Mouse (Mus musculus) lung, embryonic 16.5 days (tissue): ENCODE measurements around the gene Itga9. TPM values are rescaled to one million over a fixed set of nuclear protein-coding genes. Genes with fewer than 3 reads are reported as not detected.
A peak's percentile ranks its signal among the peaks of the same experiment; 100 is the strongest.
"Not testable (repeated sequence)": the region's sequence is repeated elsewhere in the genome, so short reads cannot be mapped to it uniquely, and the experiment has no call there.

ENCODE experiments used
- ATAC-seq: fragments of 200-750 bp; cut with Nextera tagmentation; 2 replicates; pipeline ENCODE4 v1.8.0; 2017; ENCODE audit warnings: low read depth, mild to moderate bottlenecking, moderate library complexity
- H3K27ac ChIP-seq: fragments of 300-500 bp; sonication (generic); 2 replicates; pipeline ENCODE4 v1.5.1; 2014; ENCODE audit warnings: mild to moderate bottlenecking, control low read depth, low read length
- H3K27me3 ChIP-seq: fragments of 300-500 bp; sonication (generic); 2 replicates; pipeline ENCODE4 v1.6.1; 2014; ENCODE audit warnings: low read depth, low read length, mixed read lengths; ENCODE audit not compliant: control insufficient read depth, insufficient read depth
- H3K36me3 ChIP-seq: fragments of 300-500 bp; sonication (generic); 2 replicates; pipeline ENCODE4 v1.6.1; 2014; ENCODE audit warnings: low read length; ENCODE audit not compliant: control insufficient read depth, insufficient read depth
- H3K4me1 ChIP-seq: fragments of 300-500 bp; sonication (generic); replicated peaks from 2 replicates; pipeline ENCODE4 v1.6.1; 2014; ENCODE audit warnings: low read length, mixed read lengths; ENCODE audit not compliant: control insufficient read depth, insufficient read depth
- H3K4me2 ChIP-seq: fragments of 300-500 bp; sonication (generic); 2 replicates; pipeline ENCODE4 v1.6.1; 2014; ENCODE audit warnings: low read depth, low read length, control low read depth
- H3K4me3 ChIP-seq: fragments of 300-500 bp; sonication (generic); 2 replicates; pipeline ENCODE4 v1.5.1; 2014; ENCODE audit warnings: mild to moderate bottlenecking, low read length, control low read depth
- H3K9ac ChIP-seq: fragments of 300-500 bp; sonication (generic); 2 replicates; pipeline ENCODE4 v1.6.1; 2014; ENCODE audit warnings: low read length, control low read depth
- H3K9me3 ChIP-seq: fragments of 300-500 bp; sonication (generic); 2 replicates; pipeline ENCODE4 v1.6.1; 2016; ENCODE audit warnings: low read length; ENCODE audit not compliant: control insufficient read depth
- WGBS: fragments of 180-500 bp; shearing (Covaris S2); extraction: QIAGEN DNeasy Blood & Tissue Kit; methylation state at CpG from one replicate; pipeline ENCODE4 v1.1.7; 2014; 5-methylcytosine and 5-hydroxymethylcytosine counted together
- polyA plus RNA-seq: library from polyadenylated mRNA; unstranded; fragments of >200 nt; fragmentation: Nextera tagmentation; extraction: Ambion mirVana; gene quantifications from 2 replicates; pipeline ENCODE4 v1.2.1, GENCODE M21; 2015

Itga9 gene
- polyA plus RNA-seq, 1 experiment from 2014 or later: 6.0 TPM

DNA sequence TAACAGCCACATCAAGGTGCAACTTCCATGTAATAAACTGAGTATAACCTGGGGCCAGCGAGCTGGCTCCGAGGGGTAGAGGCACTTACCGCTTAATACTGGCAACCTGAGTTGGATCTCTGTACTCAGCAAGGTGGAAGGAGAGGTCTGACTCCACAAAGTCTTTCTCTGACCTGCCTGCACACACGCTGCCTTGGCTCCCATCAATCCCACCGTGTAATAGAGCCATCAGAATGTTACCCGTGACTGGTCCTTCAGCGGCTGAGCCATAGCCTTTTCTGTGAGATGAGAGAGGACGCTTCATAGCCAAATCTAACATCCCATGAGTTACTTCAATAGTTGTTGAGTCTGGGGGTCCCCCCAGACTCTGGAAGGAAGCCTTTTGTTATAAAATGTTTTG lies 13.0 kb upstream of the Itga9 start:
- Histone ChIP-seq H3K9ac (no peak overlapping the region), H3K9me3 (no peaks in the 10 kb centered on the region), H3K36me3 (no peaks in the 10 kb centered on the region), H3K4me2 (no peak overlapping the region), H3K27ac (no peak overlapping the region), H3K4me1 (0 out of 2 replicates have a peak, but pooled peaks cover 3% of the 10 kb centered on the region), H3K4me3 (no peak overlapping the region), H3K27me3 (no peaks in the 10 kb centered on the region)
- no peak for ATAC-seq
- 79% methylated on average over 8 of the region's 8 CpGs for WGBS

GRCm38 (mm10) chr9:118596767-118597166 lies 9.7 kb upstream of the Itga9 start:
- whole genome bisulfite sequencing: 56% methylated on average over 7 of the region's 7 CpGs
- Histone ChIP-seq H3K27me3 (no peaks in the 10 kb centered on the region), H3K9me3 (no peaks in the 10 kb centered on the region), H3K4me2 (no peak overlapping the region), H3K4me3 (no peak overlapping the region), H3K36me3 (no peaks in the 10 kb centered on the region), H3K9ac (no peak overlapping the region), H3K4me1 (0 out of 2 replicates have a peak, but pooled peaks cover 3% of the 10 kb centered on the region), H3K27ac (no peak overlapping the region)
- ATAC-seq: no peak

GRCm38 (mm10) chr9:118600393-118600792 lies 6.1 kb upstream of the Itga9 start:
- H3K36me3 ChIP-seq, H3K4me2 ChIP-seq, H3K27me3 ChIP-seq, H3K4me3 ChIP-seq, H3K9me3 ChIP-seq, H3K9ac ChIP-seq, H3K27ac ChIP-seq, H3K4me1 ChIP-seq, ATAC-seq: not testable (repeated sequence)
- WGBS: 51% methylated on average over 2 of the region's 3 CpGs

- peaks cover 5% of the 10 kb centered on the region; the same call in 1 of the 2 replicates for H3K4me1 ChIP-seq
- H3K27ac ChIP-seq: no peak overlapping the region
- H3K36me3 ChIP-seq: no peaks in the 10 kb centered on the region
- no peak for ATAC-seq
- H3K4me2 ChIP-seq: no peak overlapping the region
- no peak overlapping the region for H3K9ac ChIP-seq
- 85% methylated on average over 5 of the region's 5 CpGs for WGBS
- H3K27me3 ChIP-seq: peaks cover 4% of the 10 kb centered on the region; the same call in 1 of the 2 replicates
- no peaks in the 10 kb centered on the region for H3K9me3 ChIP-seq
- H3K4me3 ChIP-seq: no peak overlapping the region
These were observed 3.9 kb upstream of the Itga9 start for GRCm38 (mm10) chr9:118602576-118602975.

GRCm38 (mm10) chr9:118606817-118607371 lies 404 bp downstream of the Itga9 start:
- H3K9ac ChIP-seq: peak overlapping the region; percentile 87
- peak; percentile 62 for ATAC-seq
- peak overlapping the region; percentile 31 for H3K27ac ChIP-seq
- WGBS: under 1% methylated on average over 58 of the region's 68 CpGs
- peak overlapping the region; percentile 78 for H3K4me3 ChIP-seq
- H3K9me3 ChIP-seq: no peaks in the 10 kb centered on the region
- H3K27me3 ChIP-seq: peaks cover 4% of the 10 kb centered on the region; the same call in 1 of the 2 replicates
- no peaks in the 10 kb centered on the region for H3K36me3 ChIP-seq
- peaks cover 18% of the 10 kb centered on the region for H3K4me1 ChIP-seq
- peak overlapping the region; percentile 94 for H3K4me2 ChIP-seq

- peaks cover 23% of the 10 kb centered on the region for H3K4me1 ChIP-seq
- H3K27ac ChIP-seq: peak overlapping the region; percentile 31; the same call in 1 of the 2 replicates
- H3K9me3 ChIP-seq: no peaks in the 10 kb centered on the region
- peak overlapping the region; percentile 94 for H3K4me2 ChIP-seq
- ATAC-seq: no peak
- H3K9ac ChIP-seq: peak overlapping the region; percentile 87
- no peaks in the 10 kb centered on the region for H3K36me3 ChIP-seq
- peak overlapping the region; percentile 78 for H3K4me3 ChIP-seq
- peaks cover 7% of the 10 kb centered on the region; the same call in 1 of the 2 replicates for H3K27me3 ChIP-seq
- WGBS: 34% methylated on average over 16 of the region's 16 CpGs
These were observed 1.4 kb downstream of the Itga9 start for GRCm38 (mm10) chr9:118607701-118608401.

- H3K4me2 ChIP-seq: peak overlapping the region; percentile 27
- no peak overlapping the region; the same call in 1 of the 2 replicates for H3K9ac ChIP-seq
- no peak for ATAC-seq
- no peaks in the 10 kb centered on the region for H3K9me3 ChIP-seq
- no peak overlapping the region for H3K27ac ChIP-seq
- H3K27me3 ChIP-seq: peaks cover 7% of the 10 kb centered on the region; the same call in 1 of the 2 replicates
- H3K36me3 ChIP-seq: no peaks in the 10 kb centered on the region
- no peak overlapping the region for H3K4me3 ChIP-seq
- WGBS: 59% methylated on average over 4 of the region's 4 CpGs
- peaks cover 23% of the 10 kb centered on the region for H3K4me1 ChIP-seq
These were observed 2.1 kb downstream of the Itga9 start for GRCm38 (mm10) chr9:118608556-118608955.

GRCm38 (mm10) chr9:118610060-118610459 lies 3.6 kb downstream of the Itga9 start:
- Histone ChIP-seq H3K9me3 (no peaks in the 10 kb centered on the region), H3K27ac (0 out of 2 replicates have a peak overlapping the region, but pooled peaks have one; percentile 7), H3K36me3 (no peaks in the 10 kb centered on the region), H3K4me2 (no peak overlapping the region), H3K9ac (0 out of 2 replicates have a peak overlapping the region, but pooled peaks have one; percentile 3), H3K4me1 (peaks cover 23% of the 10 kb centered on the region), H3K4me3 (no peak overlapping the region), H3K27me3 (peaks cover 7% of the 10 kb centered on the region; the same call in 1 of the 2 replicates)
- ATAC-seq: no peak
- WGBS: 47% methylated on average over 10 of the region's 10 CpGs

DNA sequence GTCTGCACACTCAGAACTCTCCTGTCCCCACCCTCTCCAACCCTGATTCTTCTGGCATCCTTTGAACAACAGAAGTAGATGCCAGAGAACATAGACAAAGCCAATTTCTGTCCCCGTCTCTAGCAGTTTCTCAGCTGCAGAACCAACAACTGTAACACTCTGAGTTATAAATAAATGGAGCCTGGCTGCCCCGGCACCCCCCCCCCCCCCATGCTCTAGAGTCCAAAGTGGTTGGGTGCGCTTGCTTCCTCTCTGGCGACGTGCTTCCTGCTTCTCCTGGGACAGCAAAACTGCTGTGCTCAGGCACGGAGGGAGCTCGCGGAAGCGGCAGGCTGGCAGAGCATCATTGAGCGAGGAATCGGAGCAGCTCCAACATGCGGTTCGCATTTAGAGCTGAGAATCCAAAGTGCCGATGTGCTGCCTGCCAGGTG lies 4.6 kb downstream of the Itga9 start:
- H3K9ac ChIP-seq: no peak overlapping the region
- H3K9me3 ChIP-seq: no peaks in the 10 kb centered on the region
- 30% methylated on average over 14 of the region's 14 CpGs for WGBS
- peaks cover 23% of the 10 kb centered on the region for H3K4me1 ChIP-seq
- no peak overlapping the region for H3K27ac ChIP-seq
- peaks cover 7% of the 10 kb centered on the region; the same call in 1 of the 2 replicates for H3K27me3 ChIP-seq
- H3K4me2 ChIP-seq: peak overlapping the region; percentile 29
- no peaks in the 10 kb centered on the region for H3K36me3 ChIP-seq
- ATAC-seq: peak; percentile 47
- 0 out of 2 replicates have a peak overlapping the region, but pooled peaks have one; percentile 4 for H3K4me3 ChIP-seq
